Mouse (Mus musculus) brain, embryonic 14.5 days (tissue): ENCODE data around the gene Shroom3.

Source experiments
- CTCF ChIP-seq: fragments of 200-500 bp; IDR thresholded peaks from 2 replicates; pipeline ENCODE4 v1.5.1; 2012; ENCODE audit warnings: inconsistent platforms, mild to moderate bottlenecking, moderate library complexity, borderline replicate concordance; ENCODE audit not compliant: insufficient read depth, insufficient read length; ENCODE audit errors: extremely low read depth
- POLR2A ChIP-seq: fragments of 200-500 bp; IDR thresholded peaks from 2 replicates; pipeline ENCODE4 v1.6.1; 2012; ENCODE audit warnings: mild to moderate bottlenecking, inconsistent platforms, borderline replicate concordance; ENCODE audit not compliant: poor library complexity, insufficient read depth, insufficient read length, severe bottlenecking; ENCODE audit errors: extremely low read depth

DNA sequence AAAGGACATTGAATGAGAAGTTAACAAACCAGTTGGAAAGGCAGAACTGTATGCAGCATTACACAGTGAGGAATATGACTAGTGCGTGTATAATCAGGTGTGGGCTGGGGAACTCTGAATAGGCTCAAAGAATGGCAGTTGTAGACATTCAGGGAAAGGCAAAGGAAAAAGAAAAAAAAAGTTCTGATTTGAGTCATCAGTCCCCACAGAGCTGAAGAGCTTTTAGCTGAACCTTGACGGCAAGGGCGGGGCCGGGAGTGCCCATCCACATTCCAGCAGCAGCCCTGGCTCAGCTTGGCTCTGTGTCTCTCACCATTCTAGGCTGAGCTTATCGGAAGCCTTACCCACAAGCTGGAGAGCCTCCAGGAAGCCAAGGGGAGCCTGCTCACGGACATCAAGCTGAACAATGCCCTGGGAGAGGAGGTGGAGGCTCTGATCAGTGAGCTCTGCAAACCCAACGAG, 278.6 kb downstream of the Shroom3 start:
- no peak for TF ChIP-seq POLR2A
- no peak for TF ChIP-seq CTCF
